Comparison of ENCODE assay signal across 10 mouse cellular contexts in the genomic region with DNA sequence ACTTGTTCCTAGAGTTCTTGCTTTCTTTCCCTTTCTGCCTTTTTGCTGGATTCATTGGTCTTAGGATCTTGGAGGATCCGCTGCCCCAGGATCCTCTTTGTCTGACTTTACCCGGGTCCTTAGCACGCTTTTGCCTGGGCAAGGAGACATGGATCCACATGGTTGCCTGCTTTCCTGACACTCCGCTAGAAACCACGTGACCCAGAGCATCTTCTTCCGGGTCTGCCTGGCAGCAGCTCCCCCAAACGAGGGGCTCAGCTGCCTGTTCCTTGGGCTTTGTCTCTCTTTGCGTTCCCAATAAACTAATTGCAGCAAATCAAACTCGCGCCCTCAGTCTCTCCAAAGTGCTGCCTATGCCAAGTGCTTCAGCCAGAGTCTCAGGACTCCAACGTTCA. TPM values are rescaled to one million over a fixed set of nuclear protein-coding genes. Genes with fewer than 3 reads are reported as not detected.
DNase-seq lines count a peak whose midpoint lies in the region; ATAC-seq and TF ChIP-seq lines count a peak whose summit lies in the region.
"Had no signal": no experiment of that assay in that cellular context is flagged by ENCODE, and none has a peak within 500 bp of the region (broad histone marks: within the 10 kb centered on the region; RNA-seq: fewer than 3 reads in every experiment).

No protein-coding gene starts in this region.

- H3K4me1 ChIP-seq in lung, embryonic 14.5 days (ENCODE audit: insufficient read depth), result no peaks in the 10 kb centered on the region
- peaks cover 11% of the 10 kb centered on the region for H3K4me1 ChIP-seq in forebrain, embryonic 13.5 days
- peaks cover 10% of the 10 kb centered on the region for H3K4me1 ChIP-seq in limb, embryonic 13.5 days
- no peaks in the 10 kb centered on the region for H3K4me1 ChIP-seq in kidney, adult 2 months (ENCODE audit: control insufficient read depth, insufficient read depth, low read length)

- TF ChIP-seq CTCF in lung, embryonic 14.5 days (IDR thresholded peaks at IDR 0.05; ENCODE audit: low read depth), result no peak
- no peak for TF ChIP-seq CTCF in kidney, adult 2 months (conservative IDR thresholded peaks at IDR 0.05; ENCODE audit: insufficient read depth, insufficient read length, low read depth, low read length)

- H3K36me3 ChIP-seq in lung, embryonic 14.5 days (ENCODE audit: insufficient read depth), result no peaks in the 10 kb centered on the region
- no peaks in the 10 kb centered on the region for H3K36me3 ChIP-seq in forebrain, embryonic 13.5 days (ENCODE audit: poor library complexity, severe bottlenecking)
- no peaks in the 10 kb centered on the region for H3K36me3 ChIP-seq in limb, embryonic 13.5 days
- no peaks in the 10 kb centered on the region for H3K36me3 ChIP-seq in kidney, adult 2 months (ENCODE audit: control insufficient read depth, insufficient read depth, low read length)

- H3K27me3 ChIP-seq in lung, embryonic 14.5 days (ENCODE audit: insufficient read depth, low read length), result no peaks in the 10 kb centered on the region
- 0 out of 2 replicates have a peak, but pooled peaks cover 6% of the 10 kb centered on the region for H3K27me3 ChIP-seq in forebrain, embryonic 13.5 days
- peaks cover 39% of the 10 kb centered on the region for H3K27me3 ChIP-seq in limb, embryonic 13.5 days
- H3K27me3 ChIP-seq in kidney, adult 2 months (replicated peaks; ENCODE audit: control insufficient read depth, insufficient read depth, low read length), result no peaks in the 10 kb centered on the region

- H3K9ac ChIP-seq in lung, embryonic 14.5 days, result no peak overlapping the region
- H3K9ac ChIP-seq in forebrain, embryonic 13.5 days, result peak overlapping the region; percentile 5; the same call in 1 of the 2 replicates
- H3K9ac ChIP-seq in limb, embryonic 13.5 days, result no peak overlapping the region

- no peaks in the 10 kb centered on the region for H3K9me3 ChIP-seq in lung, embryonic 14.5 days (ENCODE audit: low read depth, low read length)
- H3K9me3 ChIP-seq in forebrain, embryonic 13.5 days (replicated peaks), result no peaks in the 10 kb centered on the region
- H3K9me3 ChIP-seq in limb, embryonic 13.5 days, result no peaks in the 10 kb centered on the region

- ATAC-seq in lung, embryonic 14.5 days (ENCODE audit: insufficient read depth), result no peak
- ATAC-seq in forebrain, embryonic 13.5 days, result no peak
- ATAC-seq in limb, embryonic 13.5 days (ENCODE audit: low FRiP score, low read depth), result no peak

- 30% methylated on average over 11 of the region's 11 CpGs for WGBS in lung, embryonic 14.5 days
- 29% methylated on average over 11 of the region's 11 CpGs for WGBS in forebrain, embryonic 13.5 days
- 43% methylated on average over 11 of the region's 11 CpGs for WGBS in limb, embryonic 13.5 days
- WGBS in kidney, adult 2 months, result 24% methylated on average over 11 of the region's 11 CpGs

- H3K4me3 ChIP-seq in lung, embryonic 14.5 days (ENCODE audit: low read depth, low read length), result peak overlapping the region; percentile 21
- peak overlapping the region; percentile 33 for H3K4me3 ChIP-seq in forebrain, embryonic 13.5 days
- H3K4me3 ChIP-seq in limb, embryonic 13.5 days, result peak overlapping the region; percentile 33
- no peak overlapping the region for H3K4me3 ChIP-seq in kidney, adult 2 months (ENCODE audit: insufficient read depth, low read depth, low read length)

- H3K27ac ChIP-seq in lung, embryonic 14.5 days (ENCODE audit: low read depth), result no peak overlapping the region
- H3K27ac ChIP-seq in forebrain, embryonic 13.5 days, result no peak overlapping the region
- H3K27ac ChIP-seq in limb, embryonic 13.5 days, result no peak overlapping the region
- no peak overlapping the region for H3K27ac ChIP-seq in kidney, adult 2 months (ENCODE audit: insufficient read depth, low read depth, low read length)

- peak overlapping the region; percentile 62 for H3K4me2 ChIP-seq in lung, embryonic 14.5 days
- H3K4me2 ChIP-seq in forebrain, embryonic 13.5 days, result peak overlapping the region; percentile 66
- peak overlapping the region; percentile 60 for H3K4me2 ChIP-seq in limb, embryonic 13.5 days (replicated peaks)

- no peak for TF ChIP-seq POLR2A in kidney, adult 2 months (IDR thresholded peaks at IDR 0.05; ENCODE audit: low read depth, low read length)

- DNase-seq in lung, embryonic 14.5 days, result peak; percentile 11
- DNase-seq in lung, adult 18-20 months, result no peak
- DNase-seq in retina, postnatal 1 day, result peak; percentile 57
- no peak for DNase-seq in kidney, adult 2 months
- no peak for DNase-seq in layer of hippocampus, postnatal 36 days

RNA-seq across cellular contexts. Expression of a gene that starts 6.4 kb away (rescaled TPM):
- polyA plus RNA-seq in lung, embryonic 14.5 days (2014; fragmentation: Nextera tagmentation; extraction: Ambion mirVana), result not detected in 2 replicates
- not detected in 2 replicates for polyA plus RNA-seq in forebrain, embryonic 13.5 days (2015; fragmentation: Nextera tagmentation; extraction: Ambion mirVana)
- not detected in 2 replicates for polyA plus RNA-seq in limb, embryonic 13.5 days (2015; fragmentation: Nextera tagmentation; extraction: Ambion mirVana)
- polyA plus RNA-seq in kidney, adult 2 months (2012; rRNA removed), result not detected in 2 replicates
- total RNA-seq in layer of hippocampus, postnatal 36 days (2021), result not detected
- total RNA-seq: common myeloid progenitor, adult 5-6 weeks; left cerebral cortex, postnatal 25 days had no signal

RNA-seq across cellular contexts. Expression of a gene that starts 11.6 kb away (rescaled TPM):
- polyA plus RNA-seq in lung, embryonic 14.5 days (2014; fragmentation: Nextera tagmentation; extraction: Ambion mirVana), result 0.13 TPM in 1 of 2 replicates, not detected in the other
- polyA plus RNA-seq in forebrain, embryonic 13.5 days (2015; fragmentation: Nextera tagmentation; extraction: Ambion mirVana), result not detected in 2 replicates
- not detected in 2 replicates for polyA plus RNA-seq in limb, embryonic 13.5 days (2015; fragmentation: Nextera tagmentation; extraction: Ambion mirVana)
- polyA plus RNA-seq in kidney, adult 2 months (2012; rRNA removed), result 0.08 TPM in 1 of 2 replicates, not detected in the other
- total RNA-seq in layer of hippocampus, postnatal 36 days (2021), result not detected
- total RNA-seq: common myeloid progenitor, adult 5-6 weeks; left cerebral cortex, postnatal 25 days had no signal

RNA-seq across cellular contexts. Expression of a gene that starts 16.1 kb away (rescaled TPM):
- polyA plus RNA-seq in lung, embryonic 14.5 days (2014; fragmentation: Nextera tagmentation; extraction: Ambion mirVana), result not detected in 2 replicates
- polyA plus RNA-seq in forebrain, embryonic 13.5 days (2015; fragmentation: Nextera tagmentation; extraction: Ambion mirVana), result not detected in 2 replicates
- polyA plus RNA-seq in limb, embryonic 13.5 days (2015; fragmentation: Nextera tagmentation; extraction: Ambion mirVana), result not detected in 2 replicates
- not detected in 2 replicates for polyA plus RNA-seq in kidney, adult 2 months (2012; rRNA removed)
- not detected for total RNA-seq in layer of hippocampus, postnatal 36 days (2021)
- total RNA-seq: common myeloid progenitor, adult 5-6 weeks; left cerebral cortex, postnatal 25 days had no signal
- polyA plus RNA-seq: spleen, adult 2 months had no signal

RNA-seq across cellular contexts. Expression of a gene that starts 32.1 kb away (rescaled TPM):
- 0.22 TPM in 1 of 2 replicates, not detected in the other for polyA plus RNA-seq in lung, embryonic 14.5 days (2014; fragmentation: Nextera tagmentation; extraction: Ambion mirVana)
- polyA plus RNA-seq in forebrain, embryonic 13.5 days (2015; fragmentation: Nextera tagmentation; extraction: Ambion mirVana), result not detected in 2 replicates
- not detected in 2 replicates for polyA plus RNA-seq in limb, embryonic 13.5 days (2015; fragmentation: Nextera tagmentation; extraction: Ambion mirVana)
- 0.18 TPM in 1 of 2 replicates, not detected in the other for polyA plus RNA-seq in kidney, adult 2 months (2012; rRNA removed)
- not detected for total RNA-seq in layer of hippocampus, postnatal 36 days (2021)
- total RNA-seq: common myeloid progenitor, adult 5-6 weeks; left cerebral cortex, postnatal 25 days had no signal
- polyA plus RNA-seq: spleen, adult 2 months had no signal

RNA-seq across cellular contexts. Expression of a gene that starts 37.4 kb away (rescaled TPM):
- not detected in 2 replicates for polyA plus RNA-seq in lung, embryonic 14.5 days (2014; fragmentation: Nextera tagmentation; extraction: Ambion mirVana)
- not detected in 2 replicates for polyA plus RNA-seq in forebrain, embryonic 13.5 days (2015; fragmentation: Nextera tagmentation; extraction: Ambion mirVana)
- 0.50 TPM in 1 of 2 replicates, not detected in the other for polyA plus RNA-seq in limb, embryonic 13.5 days (2015; fragmentation: Nextera tagmentation; extraction: Ambion mirVana)
- not detected in 2 replicates for polyA plus RNA-seq in kidney, adult 2 months (2012; rRNA removed)
- total RNA-seq in layer of hippocampus, postnatal 36 days (2021), result not detected
- total RNA-seq: common myeloid progenitor, adult 5-6 weeks; left cerebral cortex, postnatal 25 days had no signal
- polyA plus RNA-seq: spleen, adult 2 months had no signal

Comparison
In these comparisons a context has a peak if more than half of its experiments do, and no peak if none do; other contexts are left out.
1. DNase-seq: peak in lung, embryonic 14.5 days (single experiment) and retina, postnatal 1 day (single experiment); none in lung, adult 18-20 months (0 of 2), kidney, adult 2 months (single experiment) and layer of hippocampus, postnatal 36 days (0 of 2).
2. Peak in every context shown above with its lines, with median percentiles within 50 percentile points of each other: H3K4me2 ChIP-seq.